Mouse (Mus musculus) kidney, adult 8-10 months (tissue): Measurements from ENCODE around the gene H2al1j.
"Not testable (repeated sequence)": the region's sequence is repeated elsewhere in the genome, so short reads cannot be mapped to it uniquely, and the experiment has no call there.

ENCODE experiments used
- DNase-seq, 2 experiments: peaks; one replicate each; pipeline ENCODE4 v3.0.0; 2022

Gene H2al1j

GRCm38 (mm10) chrX:11327522-11327921 is at the start of gene H2al1j:
Gene H2al1j (plus strand): TSS chrX:11327822.
- not testable (repeated sequence) for DNase-seq

GRCm38 (mm10) chrX:11280741-11281140 is 46.9 kb upstream of the H2al1j start:
- DNase-seq = no peak

GRCm38 (mm10) chrX:11288306-11288882 is 39.2 kb upstream of the H2al1j start:
- peak in 1 of 2 experiments; percentile 4 for DNase-seq

- no peak for DNase-seq
Observed at GRCm38 (mm10) chrX:11289244-11289643, 38.4 kb upstream of the H2al1j start.

GRCm38 (mm10) chrX:11298957-11299356 is 28.7 kb upstream of the H2al1j start, which contains the start of gene H2al1a:
Gene H2al1a (plus strand): TSS chrX:11299257.
- not testable (repeated sequence) for DNase-seq

GRCm38 (mm10) chrX:11302132-11302531 is 25.5 kb upstream of the H2al1j start, which contains the start of gene H2al1b:
Gene H2al1b (plus strand): TSS chrX:11302432.
- not testable (repeated sequence) for DNase-seq

- DNase-seq = not testable (repeated sequence)
Observed at GRCm38 (mm10) chrX:11305355-11305754, 22.3 kb upstream of the H2al1j start, which contains the start of gene H2al1c. Gene H2al1c (plus strand): TSS chrX:11305655.

GRCm38 (mm10) chrX:11308524-11308923 is 19.1 kb upstream of the H2al1j start, which contains the start of gene H2al1d:
Gene H2al1d (plus strand): TSS chrX:11308824.
- not testable (repeated sequence) for DNase-seq

- not testable (repeated sequence) for DNase-seq
Observed at GRCm38 (mm10) chrX:11311634-11312033, 16.0 kb upstream of the H2al1j start, which contains the start of gene H2al1e. Gene H2al1e (plus strand): TSS chrX:11311934.

GRCm38 (mm10) chrX:11314858-11315257 is 12.8 kb upstream of the H2al1j start, which contains the start of gene H2al1f:
Gene H2al1f (plus strand): TSS chrX:11315158.
- DNase-seq = not testable (repeated sequence)

- DNase-seq = not testable (repeated sequence)
Observed at GRCm38 (mm10) chrX:11317956-11318355, 9.7 kb upstream of the H2al1j start, which contains the start of gene H2al1g. Gene H2al1g (plus strand): TSS chrX:11318256.

GRCm38 (mm10) chrX:11321192-11321591 is 6.4 kb upstream of the H2al1j start, which contains the start of gene H2al1h:
Gene H2al1h (plus strand): TSS chrX:11321492.
- not testable (repeated sequence) for DNase-seq

- not testable (repeated sequence) for DNase-seq
Observed at GRCm38 (mm10) chrX:11324359-11324758, 3.3 kb upstream of the H2al1j start, which contains the start of gene H2al1i. Gene H2al1i (plus strand): TSS chrX:11324659.

GRCm38 (mm10) chrX:11345762-11346161 is 18.1 kb downstream of the H2al1j start:
- no peak for DNase-seq

- DNase-seq = no peak
Observed at GRCm38 (mm10) chrX:11346756-11347155, 19.1 kb downstream of the H2al1j start.

GRCm38 (mm10) chrX:11360823-11361222 is 33.2 kb downstream of the H2al1j start:
- no peak for DNase-seq

GRCm38 (mm10) chrX:11361261-11361660 is 33.6 kb downstream of the H2al1j start:
- DNase-seq = no peak

GRCm38 (mm10) chrX:11363890-11364289 is 36.3 kb downstream of the H2al1j start:
- DNase-seq = no peak

GRCm38 (mm10) chrX:11365151-11365550 is 37.5 kb downstream of the H2al1j start:
- DNase-seq = no peak
